Mouse (Mus musculus) layer of hippocampus, adult 11-12 months (tissue): ENCODE results near the gene Egfem1.

ENCODE experiments used
- DNase-seq: peaks from one replicate; pipeline ENCODE4 v3.0.0; 2022; ENCODE audit warnings: low spot score

The Egfem1 gene

DNA sequence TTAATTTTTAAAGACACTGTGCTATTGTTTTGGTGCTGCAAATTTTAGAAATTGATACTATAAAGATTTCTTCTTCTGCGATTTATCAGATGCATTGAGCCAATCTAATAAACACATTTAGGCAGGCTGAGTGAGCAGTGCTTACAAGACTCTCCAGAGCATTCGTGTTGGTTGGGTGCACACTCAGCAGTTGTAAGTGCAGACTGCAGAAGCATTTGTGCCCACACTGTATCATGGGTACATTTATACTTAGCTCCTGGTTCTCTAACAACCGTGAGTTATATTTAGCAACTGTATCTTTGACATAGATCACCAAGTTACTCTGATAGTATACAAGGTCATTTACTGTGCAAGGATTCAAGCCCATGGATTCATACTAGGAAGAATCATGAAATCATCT, 264.0 kb downstream of the Egfem1 start:
- DNase-seq, result no peak

DNA sequence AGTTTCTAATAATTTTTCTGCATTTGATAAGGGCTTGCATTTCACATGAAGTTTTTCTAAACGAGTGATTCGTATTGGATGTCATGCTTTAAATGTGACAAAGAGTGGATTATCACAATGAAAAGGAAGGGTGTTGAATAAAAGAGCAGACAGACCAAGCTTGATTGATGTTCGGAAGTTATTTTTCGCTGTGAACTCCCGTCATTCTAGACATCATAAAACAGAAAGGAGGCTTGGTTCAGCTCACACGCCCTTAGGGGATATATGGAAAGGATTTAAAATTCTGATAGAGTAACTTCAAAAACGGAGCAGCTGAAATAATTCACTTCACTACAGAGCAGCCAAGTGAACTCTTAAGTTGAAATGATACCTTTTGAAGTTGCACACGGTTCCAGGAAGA, 285.1 kb downstream of the Egfem1 start:
- no peak for DNase-seq

DNA sequence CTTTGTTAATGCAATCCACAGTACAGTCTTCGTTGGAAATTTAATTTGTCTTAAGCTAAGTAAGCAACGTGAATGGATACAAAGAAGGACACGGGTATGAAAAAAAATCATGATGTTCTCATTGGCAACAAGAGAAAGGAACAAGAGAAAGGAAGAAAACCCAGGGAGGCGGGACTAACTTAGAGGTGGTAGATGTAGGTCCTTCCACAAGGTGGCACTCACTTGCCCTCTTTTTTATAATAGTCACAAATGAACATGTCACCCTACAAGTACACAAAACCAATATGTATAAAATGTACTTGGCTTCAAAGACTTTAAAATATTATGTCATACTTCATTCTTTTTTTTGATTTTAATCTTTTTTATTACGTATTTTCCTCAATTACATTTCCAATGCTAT, 288.7 kb downstream of the Egfem1 start:
- peak; percentile 9 for DNase-seq

DNA sequence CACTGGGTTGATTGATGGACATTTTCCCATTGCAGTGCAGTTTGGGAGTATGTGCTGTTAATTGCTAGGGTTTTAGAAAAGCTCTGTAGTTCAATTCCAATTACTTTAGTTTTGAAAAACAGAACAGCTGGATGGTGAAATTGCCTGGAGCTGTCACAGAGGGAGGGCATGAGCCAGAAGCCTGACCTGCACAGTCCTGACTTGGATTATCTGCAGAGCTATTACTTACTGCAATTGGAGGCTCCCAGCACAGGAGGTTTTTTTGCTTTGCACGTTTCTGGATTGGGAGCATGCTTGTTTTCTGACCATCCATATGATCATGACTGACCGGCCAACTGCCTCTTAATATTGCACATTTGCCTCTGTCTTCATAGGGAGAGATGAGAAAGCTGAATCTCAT, 299.4 kb downstream of the Egfem1 start:
- DNase-seq, result no peak

- DNase-seq, result no peak
These were observed 317.2 kb downstream of the Egfem1 start for GRCm38 (mm10) chr3:29399064-29399463.

DNA sequence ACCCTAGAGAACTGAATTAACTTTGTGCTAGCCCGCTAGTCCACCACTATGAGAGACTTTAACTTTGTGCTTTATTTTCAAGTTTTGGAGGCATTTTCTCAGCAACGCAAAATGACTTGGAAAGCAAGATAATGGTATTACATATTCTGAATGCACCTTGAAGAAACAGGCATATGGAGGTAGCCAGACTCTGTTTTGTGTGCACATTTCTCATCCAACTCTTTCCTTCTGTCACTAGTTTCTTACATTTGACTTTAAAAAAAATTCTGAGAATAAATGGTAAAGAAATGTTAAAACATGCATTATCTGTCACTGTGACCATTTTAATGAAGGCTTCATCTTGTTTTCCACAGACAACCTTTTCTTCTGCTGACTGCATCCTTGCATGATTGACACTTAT, 339.8 kb downstream of the Egfem1 start:
- no peak for DNase-seq

DNA sequence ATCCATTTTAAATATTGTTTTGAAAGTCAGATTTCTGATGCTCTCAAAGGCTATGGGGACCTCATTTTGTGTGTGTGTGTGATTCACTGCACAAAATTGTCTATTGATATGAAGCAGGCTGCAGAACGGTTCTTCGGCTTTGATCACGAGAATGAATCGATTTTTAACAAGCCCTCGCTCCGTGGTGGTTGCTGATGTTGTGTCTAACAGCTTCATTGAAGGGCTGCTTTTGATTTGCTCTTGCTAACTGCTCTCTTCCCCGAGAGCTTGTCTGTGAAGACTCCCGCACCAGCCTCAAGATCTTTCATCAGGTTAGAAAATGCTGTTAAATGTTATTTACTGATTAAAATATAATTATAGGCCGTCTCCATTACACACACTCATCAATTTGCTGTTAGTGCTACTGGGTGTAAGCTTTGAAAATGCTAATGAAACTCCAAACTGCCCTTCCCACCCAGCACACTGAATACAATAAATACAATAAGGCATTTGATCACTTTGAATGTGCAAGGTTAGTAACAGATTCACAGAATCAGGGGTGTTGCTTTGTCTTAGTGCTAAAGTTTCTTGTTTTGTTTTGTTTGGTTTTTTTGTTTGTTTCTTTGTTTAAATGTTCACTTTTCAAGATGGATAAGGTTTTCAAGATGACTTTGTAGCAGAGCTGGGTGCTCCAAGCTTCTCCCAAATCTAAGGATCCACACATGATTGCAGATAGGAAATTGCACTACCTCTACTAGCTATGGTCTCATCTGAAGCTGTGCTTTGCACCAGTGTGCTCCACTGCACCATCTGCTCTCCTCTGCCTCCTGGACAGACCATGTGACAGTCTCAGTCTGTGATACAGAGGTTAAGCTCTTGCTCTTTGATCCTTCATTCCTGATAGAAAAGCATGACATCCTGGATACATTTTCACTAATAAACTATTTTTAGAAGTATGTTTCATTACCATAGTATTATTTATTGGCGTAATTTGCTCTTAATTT, 350.6 kb downstream of the Egfem1 start:
- DNase-seq, result no peak

DNA sequence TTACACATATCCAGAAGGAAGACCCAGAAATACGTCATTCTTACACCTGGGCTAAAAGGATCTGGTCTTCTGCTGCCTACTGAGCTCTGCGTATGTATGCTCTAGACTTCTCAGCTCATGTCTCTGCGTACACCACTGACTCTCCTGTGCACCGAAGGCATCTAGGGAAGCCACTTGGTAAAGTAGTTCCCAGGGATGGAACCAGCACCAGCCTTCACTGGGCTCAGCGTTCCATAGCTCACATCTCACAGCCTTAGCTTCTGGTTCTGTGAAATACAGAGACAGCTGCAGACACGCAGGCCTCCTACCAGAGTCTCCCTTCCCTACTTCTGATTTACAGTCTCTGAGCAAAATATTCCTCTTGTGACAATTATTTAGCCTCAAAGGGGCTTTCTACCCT, 361.2 kb downstream of the Egfem1 start:
- no peak for DNase-seq

GRCm38 (mm10) chr3:29444661-29445060, 362.8 kb downstream of the Egfem1 start:
- no peak for DNase-seq

- no peak for DNase-seq
These were observed 364.3 kb downstream of the Egfem1 start for GRCm38 (mm10) chr3:29446081-29446480.

DNA sequence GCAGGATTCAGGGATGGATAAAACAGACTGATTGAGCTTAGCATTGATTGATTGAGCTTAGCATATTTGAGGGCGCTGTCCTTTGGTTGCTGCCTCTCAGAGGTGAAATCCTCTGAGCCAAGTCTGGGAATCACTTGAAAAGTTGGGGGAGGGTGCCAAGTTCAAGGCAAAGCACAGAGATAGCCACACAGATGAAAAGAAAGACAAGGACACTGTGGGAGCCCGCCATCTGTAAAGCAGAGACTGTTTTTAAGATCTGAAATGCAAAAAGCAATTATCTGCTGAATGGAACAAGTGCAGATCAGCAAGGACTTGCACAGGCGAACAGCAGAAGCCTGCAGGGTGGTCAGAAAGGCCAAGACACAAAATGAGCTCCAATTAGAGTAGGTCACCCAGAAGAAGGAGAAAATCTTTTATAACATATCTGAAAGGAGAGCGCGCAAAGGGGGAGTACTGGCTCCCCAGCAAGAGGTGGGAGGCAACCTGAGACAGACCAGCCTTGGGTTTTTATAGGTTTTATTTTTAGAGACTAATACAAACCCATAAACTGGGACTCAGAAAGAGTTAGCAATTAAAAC, 367.1 kb downstream of the Egfem1 start:
- no peak for DNase-seq

GRCm38 (mm10) chr3:29498211-29498610, 416.4 kb downstream of the Egfem1 start:
- peak; percentile 35 for DNase-seq

DNA sequence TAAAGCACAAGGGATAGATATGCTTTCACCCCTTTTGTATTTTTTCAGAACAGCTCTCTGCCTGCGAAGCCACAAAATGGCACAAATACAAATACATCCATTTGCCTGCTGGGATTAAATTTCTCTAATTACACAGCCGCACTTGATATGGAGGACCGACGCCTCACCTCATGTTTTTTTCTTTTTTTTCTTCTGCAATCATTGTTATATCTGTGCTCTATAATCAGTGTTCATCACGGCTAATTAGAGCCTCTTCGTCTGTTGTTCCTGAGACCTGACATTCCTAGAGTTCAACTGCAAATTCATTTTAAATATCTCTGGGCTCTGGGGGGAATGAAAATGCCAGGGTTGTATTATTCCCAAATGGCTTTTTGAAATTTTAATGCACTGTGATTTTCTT, 417.4 kb downstream of the Egfem1 start:
- DNase-seq, result no peak

DNA sequence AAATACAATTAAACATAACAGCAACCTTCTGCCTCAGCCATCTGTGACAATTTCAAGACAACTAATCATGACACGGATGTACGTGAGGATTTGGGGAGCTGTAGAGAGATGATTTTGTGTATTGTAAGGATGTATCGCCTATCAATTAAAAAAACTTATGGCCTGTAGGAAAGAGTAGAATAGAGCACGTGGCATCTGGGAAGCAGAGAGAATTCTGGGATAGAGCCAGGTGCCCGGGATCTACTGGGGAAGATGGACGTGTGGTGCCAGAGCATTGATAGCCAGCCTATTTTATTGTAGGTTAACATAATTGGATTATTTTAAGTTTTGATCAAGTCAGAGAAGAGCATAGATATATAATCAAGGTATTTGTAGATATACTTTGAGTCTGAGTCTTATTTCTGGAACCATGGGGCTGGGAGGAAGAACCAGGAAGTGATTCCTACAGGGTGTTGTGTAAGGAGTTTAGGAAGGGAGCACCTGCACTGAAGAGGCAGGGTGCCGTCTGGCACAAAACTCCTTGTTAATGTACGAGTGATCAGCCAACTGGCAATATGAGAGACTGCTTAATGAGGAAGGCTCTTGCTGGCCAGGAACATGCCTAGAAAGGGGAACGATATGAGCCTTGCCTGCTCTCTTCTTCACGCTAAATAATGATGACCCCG, 443.6 kb downstream of the Egfem1 start:
- peak; percentile 17 for DNase-seq

DNA sequence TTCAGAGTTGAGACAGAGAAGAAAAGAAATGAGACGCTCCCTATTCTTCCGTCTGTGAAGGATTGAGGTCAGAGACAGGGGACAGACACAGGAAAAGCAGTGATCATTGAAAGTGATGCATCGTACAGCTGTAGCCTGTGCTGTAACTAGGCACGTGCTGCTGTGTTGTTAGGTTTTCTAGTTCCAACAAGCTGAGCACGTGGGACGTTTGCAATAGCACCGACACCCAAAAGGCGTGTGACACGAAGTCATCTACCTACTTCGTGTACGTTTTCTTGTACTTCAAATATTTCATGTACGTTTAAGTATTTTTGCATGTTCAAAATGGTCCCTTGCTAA, 444.1 kb downstream of the Egfem1 start:
- DNase-seq, result no peak

GRCm38 (mm10) chr3:29539211-29539610, 457.4 kb downstream of the Egfem1 start:
- no peak for DNase-seq

DNA sequence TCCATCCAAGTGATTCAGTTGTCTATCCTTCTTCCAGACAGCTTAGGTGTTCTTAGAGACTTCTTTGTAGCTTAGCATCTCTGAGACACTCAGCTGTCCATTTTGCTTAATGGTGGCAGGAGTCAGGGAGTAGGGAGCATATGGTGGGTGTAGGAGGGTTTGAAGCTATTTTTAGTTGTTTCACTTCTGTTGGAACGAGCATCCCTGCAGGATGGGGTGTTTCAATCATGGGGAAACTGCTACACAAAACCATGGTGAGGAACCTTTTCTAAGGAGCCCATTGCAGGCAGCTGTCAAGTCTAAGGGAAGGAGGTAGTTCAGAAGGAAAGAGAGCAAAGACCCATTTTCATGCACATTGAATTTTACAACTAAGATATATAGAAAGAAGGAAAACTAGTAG, 458.1 kb downstream of the Egfem1 start:
- DNase-seq, result no peak

- DNase-seq, result no peak
These were observed 459.8 kb downstream of the Egfem1 start for GRCm38 (mm10) chr3:29541477-29542079.

DNA sequence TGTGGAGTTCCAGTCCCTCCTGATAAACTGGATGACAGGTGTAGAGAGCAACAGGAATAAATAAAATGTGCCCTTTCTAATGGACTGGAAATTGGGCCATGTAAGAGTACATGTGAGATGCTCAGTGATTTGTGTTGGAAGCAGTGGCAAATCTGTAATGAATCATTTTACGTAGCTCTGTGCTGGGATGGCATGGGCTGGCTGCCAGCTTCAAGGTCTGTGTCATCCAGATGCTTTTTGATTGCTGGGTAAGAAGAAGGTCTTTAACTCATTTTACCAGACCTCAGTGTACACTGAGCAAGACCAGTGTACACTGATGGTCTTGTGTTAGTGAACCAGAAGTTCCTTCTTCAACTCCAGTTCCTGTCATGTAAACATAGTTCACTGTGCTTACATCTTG, 462.2 kb downstream of the Egfem1 start:
- DNase-seq, result no peak

GRCm38 (mm10) chr3:29563171-29563570, 481.3 kb downstream of the Egfem1 start:
- DNase-seq, result no peak

GRCm38 (mm10) chr3:29578055-29578860, 496.4 kb downstream of the Egfem1 start:
- DNase-seq, result no peak

- DNase-seq, result no peak
These were observed 500.9 kb downstream of the Egfem1 start for GRCm38 (mm10) chr3:29582749-29583148.
